Mouse (Mus musculus) adrenal gland, adult (tissue): ENCODE results near the gene Vmn1r220.
"Not testable (repeated sequence)": the region's sequence is repeated elsewhere in the genome, so short reads cannot be mapped to it uniquely, and the experiment has no call there.

ENCODE experiments used
- DNase-seq, 2 experiments: peaks; one replicate each; pipeline ENCODE4 v3.0.0; 2022 to 2023; ENCODE audit warnings: low spot score in 1 of 2; ENCODE audit not compliant: inconsistent age in 2 of 2

The Vmn1r220 gene

DNA sequence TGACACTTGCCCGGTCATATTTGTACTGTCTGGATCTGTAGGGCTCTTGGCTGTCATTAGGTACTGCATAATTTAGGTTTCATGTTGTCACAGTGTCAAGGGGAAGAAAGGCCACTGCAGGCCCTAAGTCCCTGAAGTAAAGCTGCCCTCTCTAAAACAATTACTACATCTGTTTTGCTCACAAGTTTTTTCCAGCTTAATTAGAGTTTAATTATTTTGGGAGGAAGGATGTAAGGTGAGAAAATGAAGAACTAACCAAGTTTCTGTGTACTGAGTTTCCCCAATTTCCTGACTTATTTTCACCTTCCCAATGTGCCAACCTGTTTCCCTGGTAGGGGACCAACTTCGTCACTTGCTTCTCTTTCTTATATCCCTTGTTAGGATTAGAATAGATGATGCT is at the start of gene Vmn1r220:
Vmn1r220 (minus strand) TSS at position 101 of the 400 bp plus-strand sequence.
- no peak for DNase-seq

DNA sequence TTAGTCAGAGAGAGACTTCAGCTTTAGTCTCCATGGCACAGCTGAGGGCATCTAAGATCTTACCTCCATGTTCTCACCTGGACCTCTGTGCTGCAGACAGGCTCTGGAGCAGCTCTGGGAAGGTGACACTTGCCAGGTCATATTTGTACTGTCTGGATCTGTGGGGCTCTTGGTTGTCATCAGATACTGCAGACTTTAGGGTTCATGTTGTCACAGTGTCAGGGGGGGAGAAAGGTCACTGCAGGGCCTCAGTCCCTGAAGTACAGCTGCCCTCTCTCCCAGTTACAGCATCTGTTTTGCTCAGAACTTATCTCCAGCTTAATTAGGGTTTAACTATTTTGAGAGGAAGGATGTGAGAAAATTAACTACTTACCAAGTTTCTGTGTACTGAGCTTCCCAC is 48.1 kb upstream of the Vmn1r220 start, which contains the start of gene Vmn1r222:
Vmn1r222 (minus strand) TSS at position 101 of the 400 bp plus-strand sequence.
- not testable (repeated sequence) for DNase-seq

DNA sequence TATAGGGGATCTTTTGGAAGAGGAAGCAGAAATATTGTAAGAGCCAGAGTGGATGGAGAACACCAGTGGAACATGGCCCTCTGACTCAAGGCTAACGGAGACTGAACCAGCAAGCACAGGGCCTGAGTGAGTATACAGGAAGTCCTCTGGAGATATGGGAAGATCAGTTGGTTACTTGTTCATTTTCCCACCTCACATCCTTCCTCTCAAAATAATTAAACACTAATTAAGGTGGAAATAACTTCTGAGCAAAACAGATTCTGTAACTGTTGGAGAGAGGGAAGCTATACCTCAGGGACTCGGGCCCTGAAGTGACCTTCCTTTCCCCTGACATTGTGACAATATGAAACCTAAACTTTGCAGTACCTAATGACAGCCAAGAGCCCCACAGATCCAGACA is 26.1 kb upstream of the Vmn1r220 start, which contains the start of gene Vmn1r221:
Vmn1r221 (plus strand) TSS at position 301 of the 400 bp plus-strand sequence.
- DNase-seq, result not testable (repeated sequence)

DNA sequence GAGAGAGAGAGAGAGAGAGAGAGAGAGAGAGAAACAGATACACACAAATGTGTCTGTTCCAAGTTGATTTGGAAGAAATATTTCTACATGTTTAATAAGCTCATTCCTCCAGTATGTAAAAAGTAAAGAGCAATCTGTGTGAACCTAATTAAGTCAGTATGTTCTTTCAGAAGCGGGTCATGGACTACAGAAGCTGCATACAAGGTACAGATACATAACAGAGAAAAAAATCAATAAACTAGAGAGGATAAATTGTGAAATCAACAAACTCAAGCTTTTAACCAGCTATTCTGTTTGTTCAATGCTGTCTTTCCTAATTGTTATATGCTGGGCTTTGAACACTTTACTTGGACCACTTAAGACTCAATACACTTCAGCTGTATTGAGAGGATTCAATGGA is 16.1 kb upstream of the Vmn1r220 start:
- DNase-seq, result not testable (repeated sequence)

DNA sequence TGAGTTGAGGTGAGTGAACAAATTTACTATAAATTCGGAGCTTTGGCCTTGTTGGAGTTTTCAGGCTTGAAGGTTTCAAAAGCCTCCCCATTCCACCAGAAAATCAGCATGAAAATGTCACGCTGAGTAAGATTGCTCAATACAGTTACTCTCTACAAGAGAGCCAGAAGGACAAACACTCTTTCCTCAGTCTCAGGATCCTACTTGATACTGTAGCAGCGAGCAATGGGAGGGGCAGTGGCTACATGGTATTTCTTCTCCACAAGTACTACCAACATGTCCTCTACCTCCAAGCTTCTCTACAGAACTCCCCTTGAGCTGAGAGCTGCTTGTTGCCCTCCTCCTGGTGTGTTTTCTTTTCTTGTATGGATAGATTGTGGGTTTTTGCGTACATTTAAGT is 21.3 kb downstream of the Vmn1r220 start:
- DNase-seq, result not testable (repeated sequence)

DNA sequence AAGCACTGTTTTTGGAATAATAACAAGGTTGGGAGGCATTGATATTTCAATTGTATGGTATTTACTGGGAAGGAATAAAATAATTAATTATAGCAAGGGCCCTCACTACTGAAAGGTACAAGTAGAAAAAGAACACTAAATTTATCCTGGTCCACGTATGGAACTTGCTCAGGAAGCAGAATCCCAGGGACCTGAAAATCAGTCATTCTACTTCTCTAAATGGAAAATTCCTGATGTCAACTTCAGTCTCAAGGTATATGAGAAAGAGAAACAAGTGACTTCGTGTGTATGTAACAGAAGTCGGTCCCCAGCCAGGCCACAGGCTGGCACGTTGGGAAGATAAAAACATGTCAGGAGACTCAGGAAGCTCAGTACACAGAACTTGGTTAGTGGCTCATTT is 28.8 kb downstream of the Vmn1r220 start, which contains the start of gene Vmn1r219:
Vmn1r219 (plus strand) TSS at position 301 of the 400 bp plus-strand sequence.
- DNase-seq, result no peak

DNA sequence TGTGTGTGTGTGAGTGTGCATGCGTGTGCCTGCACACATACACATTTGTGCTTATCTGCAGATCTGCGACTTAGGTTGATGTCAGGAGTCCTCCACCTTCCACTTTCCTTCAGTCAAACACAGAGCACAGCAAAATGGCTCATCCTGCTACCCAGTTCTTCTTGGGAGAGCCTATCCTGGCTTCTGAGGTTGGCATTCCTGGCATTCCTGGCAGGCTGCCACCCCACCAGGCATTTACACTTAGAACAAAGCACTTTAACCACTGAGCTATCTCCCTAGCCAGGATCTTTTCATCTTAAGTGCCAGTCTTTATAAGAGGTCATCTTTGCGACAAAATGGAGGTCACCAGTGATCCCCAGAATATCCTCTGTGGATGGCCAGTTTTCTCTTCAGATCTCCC is 29.9 kb downstream of the Vmn1r220 start:
- DNase-seq, result no peak

DNA sequence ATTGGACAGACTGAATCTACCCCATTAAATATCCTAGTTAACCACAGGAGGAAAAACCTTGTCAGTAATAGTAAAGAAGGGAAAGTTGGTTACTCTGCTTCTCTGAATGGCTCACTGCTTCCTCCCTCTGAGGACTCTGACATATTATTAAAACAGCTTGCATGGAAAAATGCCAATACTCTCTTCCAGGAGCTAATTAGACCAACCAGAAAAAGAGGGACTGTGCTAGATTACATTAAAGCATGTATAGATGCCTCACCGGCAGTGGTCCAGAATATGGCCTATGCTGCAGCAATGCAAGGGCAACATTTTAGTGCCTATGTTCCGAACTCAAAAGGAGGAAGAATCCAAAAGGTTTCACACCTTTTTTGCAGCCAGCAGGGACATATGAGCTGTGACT is 48.9 kb downstream of the Vmn1r220 start:
- DNase-seq, result no peak

DNA sequence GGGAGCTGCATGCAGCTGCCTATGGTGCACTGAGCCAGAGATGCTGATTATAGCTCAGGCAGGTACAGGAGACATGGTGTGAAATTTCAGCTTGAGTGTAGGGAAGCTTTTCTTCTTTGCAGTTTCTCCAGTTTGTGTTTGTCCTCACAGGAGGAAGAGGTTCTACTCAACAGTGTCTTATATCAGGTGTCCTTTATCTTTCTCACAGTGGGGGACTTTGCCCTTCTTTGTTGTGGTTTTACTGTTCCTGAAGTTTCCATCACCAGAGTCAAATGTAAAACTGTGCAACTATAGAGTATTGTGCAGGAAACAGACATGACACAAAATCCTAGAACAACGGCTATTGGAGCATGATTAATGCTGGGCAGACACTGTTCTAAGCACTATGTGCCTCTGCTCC is 54.3 kb downstream of the Vmn1r220 start:
- DNase-seq, result no peak

DNA sequence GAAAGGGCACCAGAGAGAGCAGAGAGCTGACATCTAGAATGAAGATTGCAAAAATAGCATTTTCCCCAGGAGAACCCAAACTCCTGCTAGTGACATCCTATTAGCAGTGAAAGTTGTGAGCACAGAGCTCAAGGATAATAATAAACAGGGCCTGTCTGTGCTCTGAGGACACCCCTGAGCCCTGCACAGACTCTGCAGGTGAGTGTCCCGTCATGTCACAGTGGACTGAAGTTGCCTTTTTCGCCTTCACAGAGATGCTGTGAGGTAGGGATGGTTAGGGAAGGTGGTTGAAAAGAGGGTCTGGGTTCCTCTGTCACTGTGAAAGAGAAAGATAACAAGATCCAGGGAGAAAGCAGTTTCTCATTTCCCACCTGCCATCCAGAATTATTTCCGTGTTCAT is 54.7 kb downstream of the Vmn1r220 start, which contains the start of gene Vmn1r218:
Vmn1r218 (plus strand) TSS at position 57 of the 400 bp plus-strand sequence.
- no peak for DNase-seq
